Mouse (Mus musculus) kidney, postnatal 0 days (tissue): Measurements from ENCODE around the gene Dst. TPM values are rescaled to one million over a fixed set of nuclear protein-coding genes. Genes with fewer than 3 reads are reported as not detected.

Experiments used
- ATAC-seq: fragments of 200-750 bp; cut with Nextera tagmentation; replicated peaks from 2 replicates; pipeline ENCODE4 v1.8.0; 2017; ENCODE audit warnings: low read depth, moderate number of reproducible peaks, moderate TSS enrichment, moderate library complexity; ENCODE audit not compliant: low FRiP score
- DNase-seq: peaks from one replicate; pipeline ENCODE4 v3.0.0-alpha.2; 2016; ENCODE audit warnings: low spot score
- H3K27ac ChIP-seq: fragments of 300-500 bp; sonication (generic); 2 replicates; pipeline ENCODE4 v1.5.1; 2014; ENCODE audit warnings: mild to moderate bottlenecking
- H3K27me3 ChIP-seq: fragments of 300-500 bp; sonication (generic); 2 replicates; pipeline ENCODE4 v1.6.1; 2014; ENCODE audit warnings: low read length, mixed read lengths; ENCODE audit not compliant: insufficient read depth
- H3K36me3 ChIP-seq: fragments of 300-500 bp; sonication (generic); 2 replicates; pipeline ENCODE4 v1.6.1; 2014; ENCODE audit warnings: low read length, mixed read lengths; ENCODE audit not compliant: insufficient read depth
- H3K4me1 ChIP-seq: fragments of 300-500 bp; sonication (generic); replicated peaks from 2 replicates; pipeline ENCODE4 v1.6.1; 2014; ENCODE audit warnings: antibody characterized with exemption, low read length, mixed read lengths; ENCODE audit not compliant: insufficient read depth
- H3K4me2 ChIP-seq: fragments of 300-500 bp; sonication (generic); 2 replicates; pipeline ENCODE4 v1.6.1; 2014; ENCODE audit warnings: mild to moderate bottlenecking, low read length, moderate library complexity, mixed read lengths
- H3K4me3 ChIP-seq: fragments of 300-500 bp; sonication (generic); replicated peaks from 2 replicates; pipeline ENCODE4 v1.5.1; 2014; ENCODE audit warnings: low read depth, low read length
- H3K9ac ChIP-seq: fragments of 300-500 bp; sonication (generic); 2 replicates; pipeline ENCODE4 v1.6.1; 2014; ENCODE audit warnings: low read depth, low read length
- H3K9me3 ChIP-seq: fragments of 300-500 bp; sonication (generic); replicated peaks from 2 replicates; pipeline ENCODE4 v1.6.1; 2016; ENCODE audit warnings: low read length, inconsistent platforms, mixed read lengths
- CTCF ChIP-seq: IDR thresholded peaks from 2 replicates; pipeline ENCODE4 v1.5.1; 2016; ENCODE audit warnings: antibody characterized with exemption, low read depth, mild to moderate bottlenecking, moderate library complexity
- WGBS: fragments of 180-500 bp; shearing (Covaris S2); extraction: QIAGEN DNeasy Blood & Tissue Kit; methylation state at CpG from one replicate; pipeline ENCODE4 v1.1.7; 2014; 5-methylcytosine and 5-hydroxymethylcytosine counted together
- polyA plus RNA-seq: library from polyadenylated mRNA; unstranded; fragments of >200 nt; fragmentation: Nextera tagmentation; extraction: Ambion mirVana; gene quantifications from 2 replicates; pipeline ENCODE4 v1.2.1, GENCODE M21; 2015

Dst gene
- polyA plus RNA-seq, 1 experiment from 2014 or later = 22.4 TPM

DNA sequence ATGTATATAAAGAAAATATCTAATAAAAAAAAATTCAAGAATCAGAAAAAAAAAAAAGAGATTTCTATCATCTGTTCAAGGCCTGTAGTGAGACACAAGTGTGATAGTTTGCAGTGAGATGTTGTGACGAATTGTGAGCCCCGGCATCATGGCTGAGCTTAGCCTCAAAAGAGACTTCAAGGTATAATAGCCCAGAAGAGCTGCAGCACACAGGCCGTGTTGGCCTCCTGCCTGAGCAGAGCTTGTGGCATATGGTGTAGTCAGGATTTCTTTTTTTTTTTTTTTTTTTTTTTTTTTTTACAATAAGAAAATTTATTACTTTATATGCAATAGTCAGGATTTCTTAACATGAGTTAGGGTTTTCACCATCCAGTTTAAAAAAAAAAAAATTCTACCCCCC lies 191.4 kb downstream of the Dst start:
- ATAC-seq = no peak
- 75% methylated on average over 3 of the region's 3 CpGs for WGBS
- H3K9ac ChIP-seq = no peak overlapping the region
- DNase-seq = no peak
- no peaks in the 10 kb centered on the region for H3K36me3 ChIP-seq
- no peak overlapping the region for H3K27ac ChIP-seq
- no peak overlapping the region for H3K4me2 ChIP-seq
- no peak for TF ChIP-seq CTCF
- H3K27me3 ChIP-seq = no peaks in the 10 kb centered on the region
- no peak overlapping the region for H3K4me3 ChIP-seq
- no peaks in the 10 kb centered on the region for H3K9me3 ChIP-seq
- H3K4me1 ChIP-seq = 0 out of 2 replicates have a peak, but pooled peaks cover 12% of the 10 kb centered on the region

- no peaks in the 10 kb centered on the region for H3K36me3 ChIP-seq
- peaks cover 8% of the 10 kb centered on the region; the same call in 1 of the 2 replicates for H3K4me1 ChIP-seq
- H3K9ac ChIP-seq = no peak overlapping the region
- 26% methylated on average over 4 of the region's 4 CpGs for WGBS
- H3K9me3 ChIP-seq = no peaks in the 10 kb centered on the region
- no peak overlapping the region for H3K4me2 ChIP-seq
- peak; percentile 61 for DNase-seq
- H3K27me3 ChIP-seq = no peaks in the 10 kb centered on the region
- H3K27ac ChIP-seq = no peak overlapping the region
- ATAC-seq = no peak
- no peak for TF ChIP-seq CTCF
- no peak overlapping the region for H3K4me3 ChIP-seq
Measured at GRCm38 (mm10) chr1:34100385-34100784, 192.4 kb downstream of the Dst start.

DNA sequence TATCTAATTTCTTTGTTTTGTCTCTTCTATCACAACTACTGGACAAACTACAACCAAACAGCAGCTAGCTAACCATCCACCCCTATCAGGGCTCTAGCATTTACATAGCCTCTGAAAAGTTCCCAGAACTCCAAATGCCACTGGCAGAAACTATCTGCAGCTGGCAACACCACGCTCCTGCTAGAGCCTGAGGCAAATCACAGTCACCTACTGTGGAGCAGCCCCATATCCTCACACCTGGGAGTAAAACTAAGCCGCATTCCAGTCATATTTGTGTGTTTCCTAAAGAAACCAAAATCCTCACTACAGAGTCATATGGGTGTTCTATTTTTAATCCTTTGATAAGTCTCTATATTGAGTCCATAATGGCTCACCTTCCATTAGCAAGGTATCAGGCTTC lies 194.6 kb downstream of the Dst start:
- Histone ChIP-seq H3K27me3 (no peaks in the 10 kb centered on the region), H3K36me3 (no peaks in the 10 kb centered on the region), H3K9me3 (no peaks in the 10 kb centered on the region), H3K4me2 (no peak overlapping the region), H3K4me1 (peaks cover 14% of the 10 kb centered on the region; the same call in 1 of the 2 replicates), H3K4me3 (no peak overlapping the region), H3K27ac (peak overlapping the region; percentile 70; the same call in 1 of the 2 replicates), H3K9ac (no peak overlapping the region)
- TF ChIP-seq CTCF = no peak
- ATAC-seq = no peak
- no peak for DNase-seq
- WGBS = 89% methylated on average over 2 of the region's 2 CpGs

- Histone ChIP-seq H3K27ac (peak overlapping the region; percentile 70), H3K36me3 (no peaks in the 10 kb centered on the region), H3K4me1 (peaks cover 14% of the 10 kb centered on the region; the same call in 1 of the 2 replicates), H3K27me3 (no peaks in the 10 kb centered on the region), H3K9me3 (no peaks in the 10 kb centered on the region), H3K4me3 (no peak overlapping the region), H3K9ac (no peak overlapping the region), H3K4me2 (peak overlapping the region; percentile 21; the same call in 1 of the 2 replicates)
- TF ChIP-seq CTCF = no peak
- DNase-seq = no peak
- no peak for ATAC-seq
- WGBS = 68% methylated on average over 3 of the region's 3 CpGs
Measured at GRCm38 (mm10) chr1:34103176-34103575, 195.2 kb downstream of the Dst start.

GRCm38 (mm10) chr1:34103713-34104172 lies 195.7 kb downstream of the Dst start:
- 6% methylated on average over 3 of the region's 3 CpGs for WGBS
- H3K27ac ChIP-seq = peak overlapping the region; percentile 70
- ATAC-seq (peak; percentile 69; the same call in 1 of the 2 replicates), DNase-seq (peak; percentile 47)
- H3K9me3 ChIP-seq = no peaks in the 10 kb centered on the region
- H3K9ac ChIP-seq = no peak overlapping the region
- no peaks in the 10 kb centered on the region for H3K36me3 ChIP-seq
- no peaks in the 10 kb centered on the region for H3K27me3 ChIP-seq
- H3K4me1 ChIP-seq = peaks cover 14% of the 10 kb centered on the region; the same call in 1 of the 2 replicates
- H3K4me2 ChIP-seq = peak overlapping the region; percentile 21; the same call in 1 of the 2 replicates
- no peak overlapping the region for H3K4me3 ChIP-seq
- no peak for TF ChIP-seq CTCF

GRCm38 (mm10) chr1:34104846-34105245 lies 196.8 kb downstream of the Dst start:
- Histone ChIP-seq H3K4me2 (no peak overlapping the region), H3K9me3 (no peaks in the 10 kb centered on the region), H3K27me3 (no peaks in the 10 kb centered on the region), H3K4me3 (no peak overlapping the region), H3K9ac (no peak overlapping the region), H3K36me3 (no peaks in the 10 kb centered on the region), H3K27ac (peak overlapping the region; percentile 25; the same call in 1 of the 2 replicates), H3K4me1 (peaks cover 16% of the 10 kb centered on the region; the same call in 1 of the 2 replicates)
- 20% methylated on average over 8 of the region's 8 CpGs for WGBS
- no peak for TF ChIP-seq CTCF
- ATAC-seq = no peak
- no peak for DNase-seq

- no peak for ATAC-seq
- Histone ChIP-seq H3K4me2 (no peak overlapping the region), H3K4me3 (no peak overlapping the region), H3K9me3 (no peaks in the 10 kb centered on the region), H3K36me3 (no peaks in the 10 kb centered on the region), H3K4me1 (peaks cover 16% of the 10 kb centered on the region; the same call in 1 of the 2 replicates), H3K27me3 (no peaks in the 10 kb centered on the region), H3K9ac (no peak overlapping the region), H3K27ac (no peak overlapping the region; the same call in 1 of the 2 replicates)
- WGBS = 22% methylated on average over 8 of the region's 8 CpGs
- TF ChIP-seq CTCF = no peak
- peak; percentile 72 for DNase-seq
Measured at GRCm38 (mm10) chr1:34106606-34107005, 198.6 kb downstream of the Dst start.
